Mouse (Mus musculus) ovary, adult 18-20 months (tissue): Measurements from ENCODE around the gene Obscn.

Experiments
- DNase-seq: peaks from one replicate; pipeline ENCODE4 v3.0.0; 2022; ENCODE audit warnings: low spot score, mixed read lengths

The Obscn gene

DNA sequence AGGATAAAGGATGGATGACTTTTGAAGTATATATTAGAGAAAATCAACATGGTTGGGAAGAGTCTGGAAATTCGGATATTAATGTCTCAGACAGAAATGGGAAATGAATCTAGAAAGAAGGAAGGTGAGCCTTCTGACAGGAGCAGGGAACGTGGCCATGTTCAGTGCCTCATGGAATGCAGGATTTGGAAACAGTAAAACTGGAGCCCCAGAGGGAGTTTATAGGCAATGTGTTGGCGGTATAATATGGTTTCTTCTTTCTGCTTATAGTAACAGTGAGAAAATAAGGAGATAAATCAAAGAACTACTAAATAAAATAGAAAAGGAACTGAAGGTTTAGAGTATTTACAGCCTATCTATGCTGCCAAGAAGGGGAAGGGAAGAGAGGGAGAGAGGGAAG, 78.2 kb downstream of the Obscn start:
- DNase-seq, result no peak

DNA sequence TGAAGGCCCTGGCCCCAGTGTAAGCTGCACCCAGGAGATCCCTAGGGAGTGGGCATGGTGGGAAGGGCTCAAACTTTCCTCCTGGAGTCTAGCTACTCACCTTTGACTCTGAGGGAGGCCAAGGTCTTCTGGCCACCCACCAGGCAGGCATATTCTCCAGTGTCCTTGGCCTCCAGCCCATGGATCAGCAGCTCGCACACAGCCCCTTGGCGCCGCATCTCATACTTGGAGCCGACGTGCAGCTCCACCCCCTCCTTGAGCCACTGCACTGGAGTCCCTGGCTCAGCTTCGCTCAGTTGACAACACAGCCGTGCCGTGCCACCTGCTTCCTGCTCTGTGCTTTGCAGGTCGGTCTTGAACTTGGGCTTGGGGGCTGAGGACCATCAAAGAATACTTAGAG, 85.2 kb downstream of the Obscn start:
- DNase-seq, result no peak

- no peak for DNase-seq
Observed at GRCm38 (mm10) chr11:59044703-59045330, 91.4 kb downstream of the Obscn start.

GRCm38 (mm10) chr11:59029003-59029402, 107.2 kb downstream of the Obscn start:
- no peak for DNase-seq

DNA sequence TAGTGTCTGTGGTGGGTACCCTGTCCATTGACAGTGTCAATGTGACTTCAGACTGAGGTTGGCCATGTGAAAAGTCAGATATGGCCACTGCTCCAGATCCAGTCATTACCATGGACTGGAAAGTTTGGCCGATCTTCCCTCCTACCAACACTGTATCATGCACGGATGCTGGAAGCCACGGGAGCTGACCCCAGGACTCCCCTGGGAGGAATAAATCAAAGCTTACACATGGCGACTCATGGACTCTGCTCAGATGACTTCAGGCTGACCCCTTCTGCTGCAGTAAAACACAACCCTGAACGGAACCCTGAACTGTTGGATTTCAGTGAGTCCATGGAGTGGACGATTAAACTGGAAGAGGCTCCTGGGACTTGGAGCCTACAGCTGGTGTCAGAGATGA, 109.8 kb downstream of the Obscn start:
- DNase-seq, result no peak

- no peak for DNase-seq
Observed at GRCm38 (mm10) chr11:59015052-59015451, 121.2 kb downstream of the Obscn start.

GRCm38 (mm10) chr11:59002327-59003079, 133.7 kb downstream of the Obscn start:
- DNase-seq, result no peak

GRCm38 (mm10) chr11:59000635-59001034, 135.6 kb downstream of the Obscn start:
- no peak for DNase-seq

DNA sequence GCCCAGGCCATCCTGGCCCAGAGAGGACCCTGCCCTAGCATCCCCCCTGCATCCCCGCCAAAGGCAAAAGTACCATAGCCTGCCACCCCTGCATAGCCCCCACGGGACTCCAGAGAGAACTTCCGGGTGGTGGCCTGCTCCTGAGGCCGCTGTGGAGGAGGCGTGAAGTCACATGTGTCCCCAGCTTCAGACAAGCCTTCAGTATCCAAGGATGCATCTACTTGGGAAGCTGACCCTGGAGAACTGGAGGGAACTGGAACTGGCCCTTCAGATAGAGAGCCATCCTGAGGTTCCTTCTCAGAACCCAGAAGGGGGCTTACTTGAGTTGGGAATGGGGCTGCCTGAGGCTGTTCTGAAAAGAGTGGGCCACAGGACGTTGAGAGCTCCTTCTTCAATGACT, 136.4 kb downstream of the Obscn start:
- no peak for DNase-seq

GRCm38 (mm10) chr11:58999158-58999557, 137.0 kb downstream of the Obscn start:
- no peak for DNase-seq

DNA sequence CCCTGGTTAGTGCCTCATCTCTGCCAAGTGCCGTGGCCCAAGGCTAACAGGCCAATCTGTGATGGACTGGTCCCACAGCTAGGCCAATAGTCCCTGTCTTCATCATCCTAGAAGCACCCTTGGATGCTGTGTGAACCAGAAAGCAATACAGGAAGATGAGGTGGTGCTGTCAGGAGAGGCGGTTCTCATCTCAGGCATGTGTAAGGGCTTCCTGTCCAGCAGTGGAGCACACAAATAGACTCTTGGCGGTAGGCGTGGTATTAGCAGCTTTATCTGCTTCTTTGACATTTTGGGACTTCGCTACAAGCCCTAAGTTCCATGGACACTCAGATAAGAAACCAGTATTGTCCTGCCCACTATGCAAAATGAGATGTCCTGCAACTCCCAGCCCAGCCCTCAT, 138.7 kb downstream of the Obscn start:
- DNase-seq, result no peak

GRCm38 (mm10) chr11:58995807-58996370, 140.3 kb downstream of the Obscn start:
- no peak for DNase-seq

DNA sequence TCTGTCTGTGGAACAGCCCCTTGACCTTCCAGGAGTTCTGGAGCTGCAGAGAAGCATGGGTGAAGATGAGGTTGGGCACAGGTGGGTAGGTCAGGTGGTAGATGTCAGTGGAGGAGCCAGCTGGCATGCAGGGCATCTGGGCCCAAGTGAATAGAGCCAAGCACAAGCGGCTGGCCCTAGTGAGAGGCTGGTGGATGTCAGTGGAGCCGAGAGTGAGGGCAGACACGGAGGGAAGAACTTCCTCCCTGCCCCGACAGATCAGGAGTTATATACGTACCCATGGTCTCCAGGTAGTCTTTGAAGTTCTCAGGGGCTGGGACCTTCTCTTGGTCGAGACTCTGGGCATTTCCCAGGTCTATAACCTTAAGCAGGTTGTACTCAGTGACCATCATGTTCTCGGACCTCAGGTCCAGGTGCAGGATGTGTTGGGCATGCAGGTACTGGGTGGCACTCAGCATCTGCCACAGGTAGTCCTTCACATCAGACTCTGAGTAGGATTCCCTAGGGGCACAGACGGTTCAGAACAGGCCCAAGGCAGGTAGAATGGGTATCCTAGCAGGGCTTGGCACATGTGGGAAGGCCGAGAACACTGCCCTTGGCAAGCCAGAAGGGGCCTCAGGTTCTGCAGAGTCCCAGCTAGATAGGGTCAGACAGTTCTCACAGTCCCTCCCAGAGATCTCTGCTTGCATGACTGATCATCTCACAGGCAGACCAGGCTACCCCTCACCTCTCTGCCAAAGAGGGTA, 141.0 kb downstream of the Obscn start:
- no peak for DNase-seq

- no peak for DNase-seq
Observed at GRCm38 (mm10) chr11:58994337-58994826, 141.8 kb downstream of the Obscn start.

- DNase-seq, result no peak
Observed at GRCm38 (mm10) chr11:58993091-58993670, 143.0 kb downstream of the Obscn start.

GRCm38 (mm10) chr11:58991911-58992310, 144.3 kb downstream of the Obscn start:
- DNase-seq, result no peak

GRCm38 (mm10) chr11:58990794-58991193, 145.4 kb downstream of the Obscn start:
- DNase-seq, result no peak

GRCm38 (mm10) chr11:58990141-58990540, 146.1 kb downstream of the Obscn start:
- no peak for DNase-seq

DNA sequence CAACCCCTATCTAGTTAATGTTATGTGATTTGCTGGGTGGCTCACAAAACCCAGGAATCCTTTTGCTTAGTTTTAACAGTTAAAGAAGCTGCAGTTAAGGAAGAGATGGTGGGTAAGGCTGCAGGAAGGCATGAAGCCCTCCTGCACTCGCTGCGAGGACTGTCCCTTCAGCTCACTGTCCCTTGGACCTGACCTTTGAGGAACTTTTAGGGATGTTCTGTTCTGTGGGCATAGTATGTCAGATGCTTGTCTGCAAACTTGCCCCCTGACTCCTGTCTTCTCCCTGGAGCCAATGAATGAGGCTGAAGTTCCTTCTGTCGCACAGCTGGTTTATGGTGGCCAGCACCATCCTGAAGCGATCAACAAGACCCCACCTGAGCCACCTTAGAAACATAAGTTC, 147.0 kb downstream of the Obscn start:
- no peak for DNase-seq

DNA sequence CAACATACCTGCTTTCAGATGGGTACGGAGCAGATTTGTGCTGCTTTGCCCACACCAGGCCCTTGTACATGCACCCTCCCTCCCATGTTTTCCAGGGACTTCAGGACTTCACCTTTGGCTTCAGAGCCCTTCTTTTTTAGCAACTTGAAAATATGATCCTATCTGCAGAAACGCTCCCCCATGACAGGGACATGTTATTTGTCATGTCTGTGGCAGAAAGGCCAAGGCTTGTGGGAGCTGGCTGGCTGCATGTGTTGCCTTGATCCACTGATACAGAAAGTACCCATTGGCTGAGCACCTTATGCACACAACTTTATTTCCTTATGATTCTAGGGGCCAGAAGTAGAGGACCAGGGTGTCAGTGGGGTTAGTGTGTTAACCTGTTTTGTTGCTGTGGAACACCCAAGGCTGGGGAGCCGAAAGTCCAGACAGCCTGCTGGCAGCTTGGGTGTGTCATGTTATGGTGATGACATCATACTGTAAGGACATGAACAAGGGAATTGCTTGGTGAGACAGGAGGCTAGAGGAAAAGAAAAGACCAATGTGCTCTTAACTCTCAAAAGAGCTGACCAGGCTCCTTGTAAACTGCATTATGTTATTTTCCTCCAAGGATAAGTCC, 150.8 kb downstream of the Obscn start:
- DNase-seq, result no peak

DNA sequence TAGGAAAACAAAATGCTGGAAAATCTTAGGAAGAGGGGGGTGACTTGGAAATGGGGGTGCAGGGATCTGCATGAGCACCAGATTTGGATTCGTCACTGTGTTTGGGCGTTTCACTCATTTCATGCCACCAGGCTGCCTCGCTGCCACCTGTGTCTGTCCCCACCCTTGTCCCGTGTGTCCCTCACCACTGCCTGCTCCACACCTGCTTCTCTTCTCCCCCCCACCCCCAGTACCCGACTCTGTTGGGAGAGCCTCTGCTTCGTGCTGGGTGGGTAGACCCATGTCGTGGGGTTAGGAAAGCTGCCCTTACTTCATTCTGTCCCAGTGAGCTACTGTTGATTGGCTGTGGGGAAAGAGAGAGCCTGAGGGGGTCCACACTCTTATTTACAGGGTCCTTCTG, 151.5 kb downstream of the Obscn start:
- no peak for DNase-seq
